Mouse (Mus musculus): ENCODE results near the gene Ifih1.
A peak's percentile ranks its signal among the peaks of the same experiment; 100 is the strongest.

GRCm38 (mm10) chr2:62557417-62557816 lies 88.6 kb downstream of the Ifih1 start:
- TF ChIP-seq TCF12 (IDR thresholded peaks at IDR 0.05; ENCODE audit: low read depth, low read length): no peak
- no peak for TF ChIP-seq POLR2A (IDR thresholded peaks at IDR 0.05; ENCODE audit: low read depth, low read length)
- peak; percentile 30 to 49; a peak in 3 of 4 replicates for TF ChIP-seq CTCF (conservative IDR thresholded peaks at IDR 0.05 in 1 of 2, IDR thresholded peaks at IDR 0.05 in 1 of 2; ENCODE audit: low read depth in 2 of 2, low read length in 2 of 2)
- no peak for TF ChIP-seq BHLHE40 (IDR thresholded peaks at IDR 0.05; ENCODE audit: low read depth, low read length)
- no peak for TF ChIP-seq UBTF (IDR thresholded peaks at IDR 0.05; ENCODE audit: low read depth, low read length)
- TF ChIP-seq E2F4 (IDR thresholded peaks at IDR 0.05; ENCODE audit: insufficient replicate concordance, low read depth, low read length): no peak
- no peak for TF ChIP-seq PAX5 (IDR thresholded peaks at IDR 0.05; ENCODE audit: low read length)
- no peak for TF ChIP-seq POLR2AphosphoS2 (IDR thresholded peaks at IDR 0.05; ENCODE audit: low read depth, low read length)
- TF ChIP-seq USF1 (IDR thresholded peaks at IDR 0.05; ENCODE audit: low read depth, low read length): no peak
- TF ChIP-seq KAT2A (IDR thresholded peaks at IDR 0.05; ENCODE audit: insufficient replicate concordance, low read length): no peak
